Comparison of ENCODE assay signal across 22 mouse cellular contexts in the genomic region with DNA sequence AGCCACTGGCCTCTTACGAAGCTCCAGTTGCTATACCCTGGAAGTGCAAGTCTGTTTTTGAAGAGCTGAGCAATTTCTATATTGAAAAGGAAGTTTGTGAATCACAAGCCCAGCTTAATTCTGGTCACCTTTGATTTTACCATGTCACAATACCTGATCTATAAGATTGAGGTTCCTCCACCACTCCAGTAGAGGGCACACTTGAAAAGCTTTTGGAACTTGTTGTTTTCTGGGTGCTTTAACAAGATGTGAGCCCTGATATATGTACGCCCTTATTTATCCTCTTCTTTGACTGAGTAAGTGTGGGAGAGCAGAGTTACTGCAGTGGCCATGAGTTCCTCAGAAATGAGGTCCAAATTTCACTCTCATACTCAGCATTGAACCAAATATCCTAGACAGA.
A peak's percentile ranks its signal among the peaks of the same experiment; 100 is the strongest.
DNase-seq lines count a peak whose midpoint lies in the region; ATAC-seq and TF ChIP-seq lines count a peak whose summit lies in the region.
"Had no signal": no experiment of that assay in that cellular context is flagged by ENCODE, and none has a peak within 500 bp of the region (broad histone marks: within the 10 kb centered on the region; RNA-seq: fewer than 3 reads in every experiment).

No protein-coding gene starts in this region.

- no peak overlapping the region for H3K4me3 ChIP-seq in layer of hippocampus, adult 2 months
- H3K4me3 ChIP-seq in stomach, postnatal 0 days (ENCODE audit: low read depth, low read length), result no peak overlapping the region
- H3K4me3 ChIP-seq: erythroblast, embryonic 14.5 days; heart, embryonic 12.5 days; midbrain, embryonic 12.5 days had no signal

- no peak overlapping the region for H3K27ac ChIP-seq in layer of hippocampus, adult 2 months
- H3K27ac ChIP-seq in stomach, postnatal 0 days (replicated peaks), result no peak overlapping the region
- H3K27ac ChIP-seq: hindbrain, embryonic 14.5 days; midbrain, embryonic 12.5 days had no signal

- H3K9me3 ChIP-seq in stomach, postnatal 0 days (ENCODE audit: control insufficient read depth, low read length), result no peaks in the 10 kb centered on the region
- H3K9me3 ChIP-seq: G1E; heart, embryonic 12.5 days; midbrain, embryonic 12.5 days had no signal

- no peak for TF ChIP-seq EP300 in stomach, postnatal 0 days (optimal IDR thresholded peaks at IDR 0.05)

- WGBS in stomach, postnatal 0 days, result 48% methylated on average over 2 of the region's 2 CpGs

- no peak overlapping the region for H3K4me2 ChIP-seq in stomach, postnatal 0 days (replicated peaks; ENCODE audit: low read depth)
- H3K4me2 ChIP-seq: heart, embryonic 12.5 days; hindbrain, embryonic 14.5 days; midbrain, embryonic 12.5 days had no signal

- TF ChIP-seq CTCF in layer of hippocampus, adult 2 months (conservative IDR thresholded peaks at IDR 0.05), result peak; percentile 67
- TF ChIP-seq CTCF in stomach, postnatal 0 days (IDR thresholded peaks at IDR 0.05; ENCODE audit: low read depth), result peak; percentile 33; the same call in 1 of the 2 replicates

- no peak for ATAC-seq in stomach, postnatal 0 days (ENCODE audit: low FRiP score, low TSS enrichment)
- ATAC-seq: liver, postnatal 0 days had no signal

- no peak overlapping the region for H3K9ac ChIP-seq in stomach, postnatal 0 days (ENCODE audit: low read length)
- H3K9ac ChIP-seq: heart, embryonic 12.5 days; hindbrain, embryonic 14.5 days; liver, postnatal 0 days; midbrain, embryonic 12.5 days had no signal

- no peaks in the 10 kb centered on the region for H3K27me3 ChIP-seq in stomach, postnatal 0 days (ENCODE audit: control insufficient read depth, insufficient read depth, low read length)
- H3K27me3 ChIP-seq: heart, embryonic 12.5 days; midbrain, embryonic 12.5 days had no signal

- H3K36me3 ChIP-seq in stomach, postnatal 0 days (ENCODE audit: control insufficient read depth, insufficient read depth, low read length), result no peaks in the 10 kb centered on the region
- H3K36me3 ChIP-seq: G1E; heart, embryonic 12.5 days; midbrain, embryonic 12.5 days had no signal

- peak; percentile 2 for DNase-seq in embryo, embryonic 11 days
- DNase-seq in embryo, embryonic 10 days (ENCODE audit: low spot score), result no peak
- no peak for DNase-seq in layer of hippocampus, adult 2 months (ENCODE audit: low spot score in 2 of 2)
- DNase-seq in layer of hippocampus, postnatal 25 days (ENCODE audit: extremely low spot score in 1 of 2, low spot score in 1 of 2), result no peak
- DNase-seq in NIH3T3 (ENCODE audit: low read depth), result peak; percentile 5
- DNase-seq in stomach, postnatal 0 days (ENCODE audit: low spot score), result no peak
- DNase-seq in adrenal gland, adult 18-20 months (ENCODE audit: low spot score in 2 of 2), result no peak
- DNase-seq in kidney, adult 9 months, result no peak
- DNase-seq: B cell, adult 2 months; cerebellum, postnatal 14 days; gastrocnemius, postnatal 25 days; kidney, adult 18-20 months; kidney, postnatal 25 days; liver; liver, postnatal 0 days; lung, postnatal 14 days; thymus, postnatal 25 days had no signal

- H3K4me1 ChIP-seq in stomach, postnatal 0 days (replicated peaks; ENCODE audit: control insufficient read depth, insufficient read depth), result no peaks in the 10 kb centered on the region
- H3K4me1 ChIP-seq: heart, embryonic 12.5 days; midbrain, embryonic 12.5 days had no signal

Comparison
In these comparisons a context has a peak if more than half of its experiments do, and no peak if none do; other contexts are left out.
1. DNase-seq: peak in embryo, embryonic 11 days (single experiment) and NIH3T3 (single experiment); none in embryo, embryonic 10 days (single experiment), layer of hippocampus, adult 2 months (0 of 2), layer of hippocampus, postnatal 25 days (0 of 2), stomach, postnatal 0 days (single experiment), adrenal gland, adult 18-20 months (0 of 2) and kidney, adult 9 months (single experiment).